Mouse (Mus musculus) liver, embryonic 11.5 days (tissue): ENCODE measurements around the gene Actb. TPM values are rescaled to one million over a fixed set of nuclear protein-coding genes. Genes with fewer than 3 reads are reported as not detected.
A peak's percentile ranks its signal among the peaks of the same experiment; 100 is the strongest.

Experiments used
- ATAC-seq: fragments of 200-750 bp; cut with Nextera tagmentation; replicated peaks from 2 replicates; pipeline ENCODE4 v1.8.0; 2017; ENCODE audit warnings: moderate number of reproducible peaks, mild to moderate bottlenecking, moderate TSS enrichment, moderate library complexity; ENCODE audit not compliant: low FRiP score
- DNase-seq: peaks from one replicate; pipeline ENCODE4 v3.0.0-alpha.2; 2017; ENCODE audit warnings: low spot score
- H3K27ac ChIP-seq: fragments of 300-500 bp; sonication (generic); 2 replicates; pipeline ENCODE4 v1.5.1; 2014; ENCODE audit warnings: mild to moderate bottlenecking, low read depth, low read length, control low read depth
- H3K27me3 ChIP-seq: fragments of 300-500 bp; sonication (generic); replicated peaks from 2 replicates; pipeline ENCODE4 v1.6.1; 2014; ENCODE audit warnings: low read length, mixed read lengths; ENCODE audit not compliant: control insufficient read depth, insufficient read depth
- H3K36me3 ChIP-seq: fragments of 300-500 bp; sonication (generic); 2 replicates; pipeline ENCODE4 v1.6.1; 2014; ENCODE audit warnings: mild to moderate bottlenecking, low read length, moderate library complexity, mixed read lengths; ENCODE audit not compliant: control insufficient read depth, insufficient read depth
- H3K4me1 ChIP-seq: fragments of 300-500 bp; sonication (generic); replicated peaks from 2 replicates; pipeline ENCODE4 v1.6.1; 2014; ENCODE audit warnings: low read length, mixed read lengths; ENCODE audit not compliant: control insufficient read depth, insufficient read depth
- H3K4me2 ChIP-seq: fragments of 300-500 bp; sonication (generic); 2 replicates; pipeline ENCODE4 v1.6.1; 2014; ENCODE audit warnings: mild to moderate bottlenecking, control low read depth, moderate library complexity
- H3K4me3 ChIP-seq: fragments of 300-500 bp; sonication (generic); 2 replicates; pipeline ENCODE4 v1.5.1; 2014; ENCODE audit warnings: low read depth, low read length, control low read depth
- H3K9ac ChIP-seq: fragments of 300-500 bp; sonication (generic); 2 replicates; pipeline ENCODE4 v1.6.1; 2014; ENCODE audit warnings: low read depth, low read length, control low read depth
- H3K9me3 ChIP-seq: fragments of 300-500 bp; sonication (generic); 2 replicates; pipeline ENCODE4 v1.6.1; 2016; ENCODE audit warnings: low read length, inconsistent platforms, mixed read lengths; ENCODE audit not compliant: control insufficient read depth
- WGBS: fragments of 180-500 bp; shearing (Covaris S2); extraction: QIAGEN DNeasy Blood & Tissue Kit; methylation state at CpG from one replicate; pipeline ENCODE4 v1.1.7; 2014; 5-methylcytosine and 5-hydroxymethylcytosine counted together
- polyA plus RNA-seq: library from polyadenylated mRNA; unstranded; fragments of >200 nt; fragmentation: Nextera tagmentation; extraction: Ambion mirVana; gene quantifications from 2 replicates; pipeline ENCODE4 v1.2.1, GENCODE M21; 2014

Actb gene
- polyA plus RNA-seq, 1 experiment from 2014 or later = 12,749 TPM

DNA sequence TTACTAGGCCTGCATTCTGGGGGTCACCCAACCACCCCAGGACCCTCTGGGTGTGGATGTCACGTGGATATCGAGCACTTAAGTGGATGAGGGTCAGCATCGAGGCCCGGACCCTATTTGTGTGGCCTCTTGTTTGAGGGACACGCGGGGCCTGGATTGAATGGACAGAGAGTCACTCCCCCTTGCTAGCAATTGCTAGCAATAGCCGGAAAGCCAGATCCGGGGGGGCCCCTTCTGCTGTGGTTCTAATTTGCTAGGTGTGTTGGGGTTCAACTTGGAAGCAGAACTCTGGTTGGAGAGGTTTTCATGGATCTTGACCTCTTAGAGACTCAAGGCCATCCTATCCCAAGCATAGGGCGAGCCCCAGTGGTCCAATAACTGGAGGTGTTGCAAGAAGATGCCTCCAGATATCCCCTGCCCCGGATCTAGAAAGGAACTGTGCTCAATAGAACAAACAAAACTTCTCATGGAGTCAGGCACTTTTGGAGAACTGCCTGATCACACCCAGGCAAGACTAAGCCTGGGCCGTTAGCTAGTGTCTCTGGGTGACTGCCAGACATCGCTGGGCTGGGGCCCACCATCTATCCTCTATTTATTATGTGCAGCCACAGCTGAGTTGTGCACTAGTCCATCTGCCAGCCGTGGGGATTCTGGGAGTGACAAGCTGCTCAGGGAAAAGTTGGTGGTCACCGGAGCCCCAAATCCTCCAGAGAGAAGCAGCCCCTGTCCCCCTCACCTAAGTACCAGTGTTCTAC, 671 bp upstream of the Actb start:
- no peaks in the 10 kb centered on the region for H3K27me3 ChIP-seq
- H3K9me3 ChIP-seq = no peaks in the 10 kb centered on the region
- 40% methylated on average over 14 of the region's 14 CpGs for WGBS
- ATAC-seq = no peak
- peak overlapping the region; percentile 100 for H3K4me3 ChIP-seq
- peak overlapping the region; percentile 91 for H3K4me2 ChIP-seq
- H3K4me1 ChIP-seq = peaks cover 47% of the 10 kb centered on the region
- peak; percentile 61 for DNase-seq
- H3K36me3 ChIP-seq = peaks cover 30% of the 10 kb centered on the region
- H3K9ac ChIP-seq = peak overlapping the region; percentile 100
- H3K27ac ChIP-seq = peak overlapping the region; percentile 100

DNA sequence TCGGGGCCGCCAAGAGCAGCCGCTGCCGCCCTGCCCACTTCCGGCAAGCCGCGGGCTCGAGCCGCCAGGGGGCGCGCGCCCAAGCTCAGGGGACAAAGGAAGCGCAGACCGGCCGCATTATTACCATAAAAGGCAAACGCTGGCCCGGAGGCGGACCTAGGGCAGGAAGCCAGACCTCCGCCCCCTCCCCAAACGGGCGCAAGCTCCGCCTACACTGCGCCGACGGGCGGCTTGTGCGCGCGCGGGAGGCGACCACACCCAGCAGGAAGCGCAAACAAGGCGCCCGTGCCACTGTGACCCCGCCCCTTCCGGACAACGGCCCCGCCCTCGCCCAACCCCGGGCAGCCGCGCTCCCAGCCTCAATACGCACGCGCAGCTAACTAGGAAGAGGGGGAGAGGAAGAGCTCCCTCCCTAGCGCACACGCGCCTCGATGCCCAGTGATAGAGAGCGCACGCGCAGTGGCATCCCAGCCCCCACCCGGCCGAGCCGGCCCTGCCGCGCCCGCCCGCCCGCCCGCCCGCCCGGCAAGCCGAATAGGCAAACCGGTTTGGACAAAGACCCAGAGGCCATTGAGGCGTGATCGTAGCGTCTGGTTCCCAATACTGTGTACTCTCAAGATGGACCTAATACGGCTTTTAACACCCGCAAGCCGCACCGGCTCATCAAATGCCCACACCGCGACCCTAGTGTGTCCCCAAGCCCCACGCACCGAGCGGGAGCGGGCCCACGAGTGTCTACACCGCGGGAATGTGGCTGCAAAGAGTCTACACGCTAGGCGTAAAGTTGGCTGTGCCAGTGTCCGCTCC, 626 bp downstream of the Actb start:
- no peaks in the 10 kb centered on the region for H3K27me3 ChIP-seq
- DNase-seq (peak; percentile 100), ATAC-seq (peak; percentile 87)
- WGBS = under 1% methylated on average over 84 of the region's 84 CpGs
- H3K9me3 ChIP-seq = no peaks in the 10 kb centered on the region
- H3K4me3 ChIP-seq = peak overlapping the region; percentile 100
- H3K9ac ChIP-seq = peak overlapping the region; percentile 100
- peaks cover 47% of the 10 kb centered on the region for H3K4me1 ChIP-seq
- H3K27ac ChIP-seq = peak overlapping the region; percentile 100
- H3K4me2 ChIP-seq = peak overlapping the region; percentile 91
- peaks cover 38% of the 10 kb centered on the region for H3K36me3 ChIP-seq

DNA sequence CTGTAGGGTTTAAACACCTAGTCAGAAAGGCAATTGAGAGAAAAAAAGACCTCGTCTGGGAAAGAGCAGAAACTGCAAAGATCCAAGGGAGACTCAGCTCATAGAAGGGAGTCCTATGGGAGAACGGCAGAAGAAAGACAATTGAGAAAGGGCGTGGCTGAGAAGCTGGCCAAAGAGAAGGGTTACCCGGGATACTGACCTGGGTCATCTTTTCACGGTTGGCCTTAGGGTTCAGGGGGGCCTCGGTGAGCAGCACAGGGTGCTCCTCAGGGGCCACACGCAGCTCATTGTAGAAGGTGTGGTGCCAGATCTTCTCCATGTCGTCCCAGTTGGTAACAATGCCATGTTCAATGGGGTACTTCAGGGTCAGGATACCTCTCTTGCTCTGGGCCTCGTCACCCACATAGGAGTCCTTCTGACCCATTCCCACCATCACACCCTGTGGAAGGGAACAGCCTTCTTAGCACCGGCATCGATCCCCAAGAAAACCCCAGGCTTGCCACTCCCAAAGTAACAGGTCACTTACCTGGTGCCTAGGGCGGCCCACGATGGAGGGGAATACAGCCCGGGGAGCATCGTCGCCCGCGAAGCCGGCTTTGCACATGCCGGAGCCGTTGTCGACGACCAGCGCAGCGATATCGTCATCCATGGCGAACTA, 1.4 kb downstream of the Actb start:
- Histone ChIP-seq H3K4me2 (peak overlapping the region; percentile 87), H3K9me3 (no peaks in the 10 kb centered on the region), H3K4me1 (peaks cover 45% of the 10 kb centered on the region), H3K9ac (peak overlapping the region; percentile 100), H3K27me3 (no peaks in the 10 kb centered on the region), H3K27ac (peak overlapping the region; percentile 100), H3K36me3 (peaks cover 44% of the 10 kb centered on the region), H3K4me3 (peak overlapping the region; percentile 100)
- DNase-seq (no peak), ATAC-seq (no peak)
- WGBS = 4% methylated on average over 27 of the region's 27 CpGs

DNA sequence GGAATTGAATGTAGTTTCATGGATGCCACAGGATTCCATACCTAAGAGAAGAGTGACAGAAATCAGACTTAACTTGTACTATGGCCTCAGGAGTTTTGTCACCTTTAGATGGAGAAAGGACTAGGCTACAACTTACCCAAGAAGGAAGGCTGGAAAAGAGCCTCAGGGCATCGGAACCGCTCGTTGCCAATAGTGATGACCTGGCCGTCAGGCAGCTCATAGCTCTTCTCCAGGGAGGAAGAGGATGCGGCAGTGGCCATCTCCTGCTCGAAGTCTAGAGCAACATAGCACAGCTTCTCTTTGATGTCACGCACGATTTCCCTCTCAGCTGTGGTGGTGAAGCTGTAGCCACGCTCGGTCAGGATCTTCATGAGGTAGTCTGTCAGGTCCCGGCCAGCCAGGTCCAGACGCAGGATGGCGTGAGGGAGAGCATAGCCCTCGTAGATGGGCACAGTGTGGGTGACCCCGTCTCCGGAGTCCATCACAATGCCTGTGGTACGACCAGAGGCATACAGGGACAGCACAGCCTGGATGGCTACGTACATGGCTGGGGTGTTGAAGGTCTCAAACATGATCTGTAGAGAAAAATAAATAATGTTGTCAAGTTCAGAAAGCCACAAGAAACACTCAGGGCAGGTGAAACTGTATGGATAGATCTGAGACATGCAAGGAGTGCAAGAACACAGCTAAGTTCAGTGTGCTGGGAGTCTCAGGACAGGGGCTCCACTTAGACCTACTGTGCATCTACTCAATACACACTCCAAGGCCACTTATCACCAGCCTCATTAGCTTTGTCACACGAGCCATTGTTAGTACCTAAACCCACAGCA, 2.1 kb downstream of the Actb start:
- peak overlapping the region; percentile 100 for H3K9ac ChIP-seq
- no peaks in the 10 kb centered on the region for H3K27me3 ChIP-seq
- DNase-seq (no peak), ATAC-seq (no peak)
- peaks cover 44% of the 10 kb centered on the region for H3K36me3 ChIP-seq
- H3K4me3 ChIP-seq = peak overlapping the region; percentile 100
- H3K27ac ChIP-seq = peak overlapping the region; percentile 100
- H3K4me2 ChIP-seq = peak overlapping the region; percentile 87
- WGBS = 80% methylated on average over 19 of the region's 19 CpGs
- peaks cover 37% of the 10 kb centered on the region for H3K4me1 ChIP-seq
- no peaks in the 10 kb centered on the region for H3K9me3 ChIP-seq

DNA sequence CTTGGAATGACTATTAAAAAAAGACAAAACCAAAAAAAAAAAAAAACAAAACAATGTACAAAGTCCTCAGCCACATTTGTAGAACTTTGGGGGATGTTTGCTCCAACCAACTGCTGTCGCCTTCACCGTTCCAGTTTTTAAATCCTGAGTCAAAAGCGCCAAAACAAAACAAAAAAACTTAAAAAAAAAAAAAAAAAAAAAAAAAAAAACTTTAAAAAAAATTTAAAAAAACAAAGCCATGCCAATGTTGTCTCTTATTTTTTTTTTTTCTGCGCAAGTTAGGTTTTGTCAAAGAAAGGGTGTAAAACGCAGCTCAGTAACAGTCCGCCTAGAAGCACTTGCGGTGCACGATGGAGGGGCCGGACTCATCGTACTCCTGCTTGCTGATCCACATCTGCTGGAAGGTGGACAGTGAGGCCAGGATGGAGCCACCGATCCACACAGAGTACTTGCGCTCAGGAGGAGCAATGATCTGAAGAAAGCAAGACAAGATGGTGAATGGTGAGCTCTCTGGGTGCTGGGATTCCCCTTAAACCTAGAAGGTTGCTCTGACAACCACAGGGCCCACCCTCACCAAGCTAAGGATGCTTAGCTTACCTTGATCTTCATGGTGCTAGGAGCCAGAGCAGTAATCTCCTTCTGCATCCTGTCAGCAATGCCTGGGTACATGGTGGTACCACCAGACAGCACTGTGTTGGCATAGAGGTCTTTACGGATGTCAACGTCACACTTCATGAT, 2.9 kb downstream of the Actb start:
- ATAC-seq = no peak
- WGBS = 88% methylated on average over 14 of the region's 14 CpGs
- 0 out of 2 replicates have a peak overlapping the region, but pooled peaks have one; percentile 100 for H3K9ac ChIP-seq

DNA sequence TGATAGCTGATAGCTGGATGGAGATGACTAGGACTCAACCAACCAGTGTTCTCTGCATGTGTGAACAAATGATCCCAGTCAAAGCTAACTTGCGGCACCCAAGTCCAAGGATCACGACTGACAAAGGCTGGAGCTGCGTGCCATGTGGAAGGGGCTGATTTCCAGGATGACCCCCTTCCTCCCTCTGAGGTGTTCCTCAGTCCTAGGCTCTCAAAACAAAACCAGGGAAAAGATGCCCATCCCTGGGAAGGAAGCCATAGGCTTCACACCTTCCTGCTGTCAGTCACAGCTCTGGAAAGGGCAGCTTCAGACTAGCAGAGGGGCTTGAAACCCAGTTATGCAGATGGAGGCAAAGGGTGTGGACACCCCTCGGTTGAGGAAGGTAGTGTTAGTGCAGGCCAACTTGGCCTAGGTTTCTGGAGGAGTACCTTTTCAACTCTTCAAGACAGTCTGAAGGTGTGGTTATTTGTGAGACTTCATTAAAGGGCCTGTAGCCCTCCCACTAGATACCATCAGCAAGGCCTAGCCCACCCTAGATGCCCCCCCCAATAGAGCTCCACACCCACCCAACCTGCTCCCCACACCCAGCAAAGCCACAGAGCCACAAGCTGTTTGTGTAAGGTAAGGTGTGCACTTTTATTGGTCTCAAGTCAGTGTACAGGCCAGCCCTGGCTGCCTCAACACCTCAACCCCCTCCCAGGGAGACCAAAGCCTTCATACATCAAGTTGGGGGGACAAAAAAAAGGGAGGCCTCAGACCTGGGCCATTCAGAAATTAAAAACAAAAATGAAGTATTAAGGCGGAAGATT, 3.8 kb downstream of the Actb start:
- Histone ChIP-seq H3K27ac (peak overlapping the region; percentile 21), H3K27me3 (no peaks in the 10 kb centered on the region), H3K4me1 (peaks cover 20% of the 10 kb centered on the region), H3K4me3 (no peak overlapping the region), H3K36me3 (peaks cover 44% of the 10 kb centered on the region), H3K9ac (0 out of 2 replicates have a peak overlapping the region, but pooled peaks have one; percentile 5), H3K4me2 (no peak overlapping the region), H3K9me3 (no peaks in the 10 kb centered on the region)
- ATAC-seq = no peak
- 53% methylated on average over 5 of the region's 5 CpGs for WGBS
- peak; percentile 40 for DNase-seq

More for the DNA sequence above, 2.9 kb downstream of the Actb start:
- Histone ChIP-seq H3K36me3 (peaks cover 44% of the 10 kb centered on the region), H3K4me3 (peak overlapping the region; percentile 100), H3K27ac (peak overlapping the region; percentile 100), H3K4me2 (peak overlapping the region; percentile 87), H3K9me3 (no peaks in the 10 kb centered on the region), H3K27me3 (no peaks in the 10 kb centered on the region), H3K4me1 (peaks cover 30% of the 10 kb centered on the region)
- DNase-seq = no peak

- Histone ChIP-seq H3K27me3 (no peaks in the 10 kb centered on the region), H3K4me1 (peaks cover 13% of the 10 kb centered on the region), H3K9ac (no peak overlapping the region), H3K27ac (peak overlapping the region; percentile 21), H3K9me3 (no peaks in the 10 kb centered on the region), H3K4me3 (no peak overlapping the region), H3K36me3 (peaks cover 44% of the 10 kb centered on the region), H3K4me2 (no peak overlapping the region)
- ATAC-seq (no peak), DNase-seq (no peak)
- 51% methylated on average over 4 of the region's 4 CpGs for WGBS
Observed at GRCm38 (mm10) chr5:142901846-142902505, 4.6 kb downstream of the Actb start.
